Mouse (Mus musculus) gastrocnemius, postnatal 36 days (tissue): ENCODE measurements around the gene Rorb. TPM values are rescaled to one million over a fixed set of nuclear protein-coding genes. Genes with fewer than 3 reads are reported as not detected.

Source experiments
- DNase-seq, 2 experiments: peaks; one replicate each; pipeline ENCODE4 v3.0.0; 2022
- intact Hi-C: fragments of 180-260 bp; cut with DNase I; formaldehyde crosslinking; loops from one replicate; pipeline ENCODE4 v1.15.1; 2025
- total RNA-seq, 2 experiments: library from RNA; stranded (reverse); gene quantifications; 2 replicates each; pipeline ENCODE4 v1.2.3; 2021

The Rorb gene
- total RNA-seq, 2 experiments from 2014 or later, result 0.05 to 0.28 TPM

- no peak for DNase-seq
- intact Hi-C loops, result no loop called here
These were observed 76.3 kb downstream of the Rorb start for GRCm38 (mm10) chr19:19034482-19035315.

GRCm38 (mm10) chr19:19033974-19034373 is 77.0 kb downstream of the Rorb start:
- no peak for DNase-seq
- intact Hi-C loops, result no loop called here

- intact Hi-C loops, result no loop called here
- no peak for DNase-seq
These were observed 105.9 kb downstream of the Rorb start for GRCm38 (mm10) chr19:19005144-19005543.

GRCm38 (mm10) chr19:19004023-19004656 is 106.9 kb downstream of the Rorb start:
- DNase-seq, result no peak
- intact Hi-C loops, result no loop called here

- DNase-seq, result no peak
- intact Hi-C loops, result no loop called here
These were observed 112.0 kb downstream of the Rorb start for GRCm38 (mm10) chr19:18998966-18999365.

- DNase-seq, result no peak
- intact Hi-C loops, result no loop called here
These were observed 113.3 kb downstream of the Rorb start for GRCm38 (mm10) chr19:18997711-18998110.

- DNase-seq, result no peak
- intact Hi-C loops, result no loop called here
These were observed 131.0 kb downstream of the Rorb start for GRCm38 (mm10) chr19:18979996-18980395.

GRCm38 (mm10) chr19:18974796-18975660 is 136.0 kb downstream of the Rorb start:
- no peak for DNase-seq
- intact Hi-C loops, result no loop called here

- intact Hi-C loops, result no loop called here
- DNase-seq, result no peak
These were observed 141.6 kb downstream of the Rorb start for GRCm38 (mm10) chr19:18969386-18969785.

- intact Hi-C loops, result no loop called here
- DNase-seq, result no peak
These were observed 143.7 kb downstream of the Rorb start for GRCm38 (mm10) chr19:18967307-18967706.

GRCm38 (mm10) chr19:18959862-18960261 is 151.1 kb downstream of the Rorb start:
- DNase-seq, result no peak
- intact Hi-C loops, result no loop called here

GRCm38 (mm10) chr19:18952806-18953205 is 158.2 kb downstream of the Rorb start:
- intact Hi-C loops, result no loop called here
- DNase-seq, result no peak

- no peak for DNase-seq
These were observed 163.8 kb downstream of the Rorb start for GRCm38 (mm10) chr19:18947193-18947592.

GRCm38 (mm10) chr19:18945265-18945664 is 165.7 kb downstream of the Rorb start:
- intact Hi-C loops, result no loop called here
- no peak for DNase-seq

More at GRCm38 (mm10) chr19:18947193-18947592, 163.8 kb downstream of the Rorb start:
- intact Hi-C loops, result no loop called here

GRCm38 (mm10) chr19:18941391-18941790 is 169.6 kb downstream of the Rorb start:
- intact Hi-C loops, result no loop called here
- no peak for DNase-seq

- intact Hi-C loops, result no loop called here
- DNase-seq, result no peak
These were observed 199.1 kb downstream of the Rorb start for GRCm38 (mm10) chr19:18911755-18912340.

GRCm38 (mm10) chr19:18909641-18910040 is 201.4 kb downstream of the Rorb start:
- no peak for DNase-seq
- intact Hi-C loops, result no loop called here

GRCm38 (mm10) chr19:18905511-18905910 is 205.5 kb downstream of the Rorb start:
- DNase-seq, result no peak
- intact Hi-C loops, result no loop called here

- intact Hi-C loops, result no loop called here
- no peak for DNase-seq
These were observed 208.3 kb downstream of the Rorb start for GRCm38 (mm10) chr19:18902694-18903067.

- intact Hi-C loops, result no loop called here
- DNase-seq, result no peak
These were observed 208.8 kb downstream of the Rorb start for GRCm38 (mm10) chr19:18902041-18902693.
